9 mouse cellular contexts compared by ENCODE assay signal in the genomic region with DNA sequence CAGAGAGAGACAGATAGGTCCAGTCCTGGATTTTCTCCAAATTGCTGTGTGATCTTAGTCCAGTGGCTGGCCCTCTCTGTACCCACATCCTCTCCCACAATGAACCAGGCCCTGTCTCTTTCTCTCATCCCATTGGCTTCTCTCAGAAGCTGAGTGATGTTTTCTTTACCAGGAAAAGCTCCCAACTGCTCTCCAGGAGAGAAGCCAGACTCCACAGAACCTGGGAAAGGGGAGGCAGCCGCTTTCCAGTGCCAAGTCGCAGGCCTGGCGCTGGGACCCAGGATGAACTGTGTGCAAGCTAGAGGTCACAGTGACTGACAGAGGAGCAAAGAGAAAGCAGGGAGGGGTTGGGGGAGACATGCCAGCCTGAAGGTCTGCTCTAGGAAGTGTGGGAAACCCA. TPM values are rescaled to one million over a fixed set of nuclear protein-coding genes. Genes with fewer than 3 reads are reported as not detected.
A peak's percentile ranks its signal among the peaks of the same experiment; 100 is the strongest.
DNase-seq lines count a peak whose midpoint lies in the region; ATAC-seq and TF ChIP-seq lines count a peak whose summit lies in the region.
"Had no signal": no experiment of that assay in that cellular context is flagged by ENCODE, and none has a peak within 500 bp of the region (broad histone marks: within the 10 kb centered on the region; RNA-seq: fewer than 3 reads in every experiment).

No protein-coding gene starts in this region.

- no peaks in the 10 kb centered on the region for H3K36me3 ChIP-seq in stomach, postnatal 0 days (ENCODE audit: control insufficient read depth, insufficient read depth, low read length)

- intact Hi-C loops in gastrocnemius, adult 2 months (cut with DNase I): loop anchor here (5.0 kb wide), 1 partner anchor 232 kb away; a partner anchor contains a TSS

- no peak overlapping the region for H3K4me2 ChIP-seq in stomach, postnatal 0 days (replicated peaks; ENCODE audit: low read depth)

- peak; percentile 38 for DNase-seq in gastrocnemius, adult 2 months
- no peak for DNase-seq in gastrocnemius, adult 18-20 months (ENCODE audit: low spot score)
- peak; percentile 53 for DNase-seq in kidney, postnatal 10 days
- DNase-seq in kidney, adult 11 months: no peak
- DNase-seq in ovary, postnatal 14 days (ENCODE audit: low spot score): peak; percentile 18
- no peak for DNase-seq in ovary, adult 18-20 months (ENCODE audit: low spot score)
- no peak for DNase-seq in stomach, postnatal 0 days (ENCODE audit: low spot score)
- no peak for DNase-seq in B cell, adult 2 months
- DNase-seq: liver had no signal

- TF ChIP-seq EP300 in stomach, postnatal 0 days (optimal IDR thresholded peaks at IDR 0.05): peak; percentile 2

- no peak for TF ChIP-seq CTCF in gastrocnemius, adult 2 months (IDR thresholded peaks at IDR 0.05)
- no peak for TF ChIP-seq CTCF in stomach, postnatal 0 days (IDR thresholded peaks at IDR 0.05; ENCODE audit: low read depth)

- 48% methylated on average over 3 of the region's 3 CpGs for WGBS in stomach, postnatal 0 days

- no peak overlapping the region for H3K4me3 ChIP-seq in gastrocnemius, adult 2 months
- no peak overlapping the region for H3K4me3 ChIP-seq in stomach, postnatal 0 days (ENCODE audit: low read depth, low read length)

- H3K9ac ChIP-seq in stomach, postnatal 0 days (ENCODE audit: low read length): no peak overlapping the region

- ATAC-seq in stomach, postnatal 0 days (ENCODE audit: low FRiP score, low TSS enrichment): no peak

- H3K9me3 ChIP-seq in stomach, postnatal 0 days (ENCODE audit: control insufficient read depth, low read length): no peaks in the 10 kb centered on the region

- no peaks in the 10 kb centered on the region for H3K4me1 ChIP-seq in stomach, postnatal 0 days (replicated peaks; ENCODE audit: control insufficient read depth, insufficient read depth)

- H3K27ac ChIP-seq in gastrocnemius, adult 2 months: peak overlapping the region; percentile 78
- H3K27ac ChIP-seq in stomach, postnatal 0 days (replicated peaks): 0 out of 2 replicates have a peak overlapping the region, but pooled peaks have one; percentile 13

- H3K27me3 ChIP-seq in stomach, postnatal 0 days (ENCODE audit: control insufficient read depth, insufficient read depth, low read length): no peaks in the 10 kb centered on the region

RNA-seq across cellular contexts. Expression of a gene that starts 28.1 kb away (rescaled TPM):
- 1 to 10 TPM; 1.9 TPM for total RNA-seq in gastrocnemius, adult 2 months (2021)
- 1 to 10 TPM in 1 of 2 experiments, under 1 TPM in 1; 0.82 to 2.3 TPM for total RNA-seq in gastrocnemius, adult 18-20 months (2021)
- 5.2 and 5.8 TPM in 2 replicates for polyA plus RNA-seq in stomach, postnatal 0 days (2015; fragmentation: Nextera tagmentation; extraction: Ambion mirVana)

RNA-seq across cellular contexts. Expression of a gene that starts 52.4 kb away (rescaled TPM):
- total RNA-seq in gastrocnemius, adult 2 months (2021): 1 to 10 TPM; 1.4 to 1.7 TPM
- 1 to 10 TPM in 1 of 2 experiments, under 1 TPM in 1; 0.96 to 1.8 TPM for total RNA-seq in gastrocnemius, adult 18-20 months (2021)
- polyA plus RNA-seq in stomach, postnatal 0 days (2015; fragmentation: Nextera tagmentation; extraction: Ambion mirVana): 6.4 and 8.0 TPM in 2 replicates

Comparison
In these comparisons a context has a peak if more than half of its experiments do, and no peak if none do; other contexts are left out.
1. DNase-seq: peak in gastrocnemius, adult 2 months (single experiment), kidney, postnatal 10 days (single experiment) and ovary, postnatal 14 days (single experiment); none in gastrocnemius, adult 18-20 months (single experiment), kidney, adult 11 months (single experiment), ovary, adult 18-20 months (single experiment), stomach, postnatal 0 days (single experiment) and B cell, adult 2 months (0 of 2).